Mouse (Mus musculus) v-Abl transformed pro-B cells (cell line): ENCODE measurements around the gene Des.

ENCODE experiments used
- in situ Hi-C, 2 experiments: fragments of 400-800 bp; cut with MboI; formaldehyde crosslinking; loops; one replicate each; pipeline ENCODE4 v1.15.1; 2025; ENCODE audit not compliant: unreplicated experiment in 2 of 2

Des gene

GRCm38 (mm10) chr1:75408210-75408609 lies 48.1 kb downstream of the Des start:
- in situ Hi-C loops: no loop called here

GRCm38 (mm10) chr1:75409950-75410349 lies 49.8 kb downstream of the Des start:
- in situ Hi-C loops: no loop called here

GRCm38 (mm10) chr1:75412196-75412595 lies 52.1 kb downstream of the Des start:
- in situ Hi-C loops: no loop called here

- in situ Hi-C loops: no loop called here
Observed at GRCm38 (mm10) chr1:75413749-75414148, 53.6 kb downstream of the Des start.
